In genomic region chr14:25479841-25480252, GRCm38 (mm10) we compare ENCODE assay signal across 8 mouse cellular contexts. TPM values are rescaled to one million over a fixed set of nuclear protein-coding genes. Genes with fewer than 3 reads are reported as not detected.
DNase-seq lines count a peak whose midpoint lies in the region; ATAC-seq lines count a peak whose summit lies in the region.

No protein-coding gene starts in this region.

- H3K27me3 ChIP-seq in hindbrain, embryonic 15.5 days, result no peaks in the 10 kb centered on the region

- H3K27ac ChIP-seq in hindbrain, embryonic 15.5 days (replicated peaks), result peak overlapping the region; percentile 64; the same call in 1 of the 2 replicates

- DNase-seq in heart, adult 11 months, result peak; percentile 98
- DNase-seq in heart, adult 8-10 months (ENCODE audit: low spot score), result no peak
- no peak for DNase-seq in embryo, embryonic 10.5 days (ENCODE audit: low spot score)
- DNase-seq in thymus, postnatal 4 days, result no peak
- DNase-seq in left cerebral cortex, adult 11 months (ENCODE audit: low spot score), result no peak

- no peaks in the 10 kb centered on the region for H3K36me3 ChIP-seq in hindbrain, embryonic 15.5 days

- no peak overlapping the region for H3K4me2 ChIP-seq in hindbrain, embryonic 15.5 days

- peaks cover 100% of the 10 kb centered on the region for H3K4me1 ChIP-seq in hindbrain, embryonic 15.5 days (replicated peaks)

- WGBS in hindbrain, embryonic 15.5 days, result 63% methylated on average over 3 of the region's 3 CpGs

- ATAC-seq in common myeloid progenitor, adult 5-6 weeks (replicated peaks; ENCODE audit: low read depth, poor library complexity, severe bottlenecking), result peak; percentile 77
- ATAC-seq in hindbrain, embryonic 15.5 days (ENCODE audit: low FRiP score, low read depth), result peak; percentile 17; the same call in 1 of the 2 replicates
- ATAC-seq in megakaryocyte-erythroid progenitor cell, adult 5-6 weeks (replicated peaks; ENCODE audit: low FRiP score, low TSS enrichment, poor library complexity, severe bottlenecking), result peak; percentile 85

- H3K4me3 ChIP-seq in hindbrain, embryonic 15.5 days, result no peak overlapping the region

- H3K9ac ChIP-seq in hindbrain, embryonic 15.5 days, result no peak overlapping the region

- no peaks in the 10 kb centered on the region for H3K9me3 ChIP-seq in hindbrain, embryonic 15.5 days

RNA-seq across cellular contexts. Expression of gene Zmiz1, which starts 20.9 kb away (rescaled TPM):
- 10 to 100 TPM; 34.7 to 44.1 (median 40.4) TPM for total RNA-seq in heart, adult 8-10 months (2022)
- total RNA-seq in common myeloid progenitor, adult 5-6 weeks (2017), result 15.7 and 23.1 TPM in 2 replicates
- polyA plus RNA-seq in hindbrain, embryonic 15.5 days (2015; fragmentation: Nextera tagmentation; extraction: Ambion mirVana), result 70.9 and 72.6 TPM in 2 replicates
- total RNA-seq in megakaryocyte-erythroid progenitor cell, adult 5-6 weeks (2014; fragmentation: Nextera tagmentation), result 51.3 and 56.9 TPM in 2 replicates
- 6.7 and 12.6 TPM in 2 replicates for total RNA-seq in megakaryocyte-erythroid progenitor cell, adult 5-6 weeks (2017)

Comparison
In these comparisons a context has a peak if more than half of its experiments do, and no peak if none do; other contexts are left out.
1. ATAC-seq: peak in every context shown above with its lines; median percentile 85 in megakaryocyte-erythroid progenitor cell, adult 5-6 weeks; 77 in common myeloid progenitor, adult 5-6 weeks; 17 in hindbrain, embryonic 15.5 days.